Comparison of ENCODE assay signal across 11 mouse cellular contexts in genomic region chr10:77150016-77150415, GRCm38 (mm10). TPM values are rescaled to one million over a fixed set of nuclear protein-coding genes. Genes with fewer than 3 reads are reported as not detected.
DNase-seq lines count a peak whose midpoint lies in the region; ATAC-seq and TF ChIP-seq lines count a peak whose summit lies in the region.
"Had no signal": no experiment of that assay in that cellular context is flagged by ENCODE, and none has a peak within 500 bp of the region (broad histone marks: within the 10 kb centered on the region; RNA-seq: fewer than 3 reads in every experiment).

No protein-coding gene starts in this region.

- no peaks in the 10 kb centered on the region for H3K9me3 ChIP-seq in liver, postnatal 0 days (ENCODE audit: low read length)
- no peaks in the 10 kb centered on the region for H3K9me3 ChIP-seq in forebrain, embryonic 13.5 days (replicated peaks)
- H3K9me3 ChIP-seq in midbrain, embryonic 13.5 days = no peaks in the 10 kb centered on the region

- 0 out of 2 replicates have a peak, but pooled peaks cover 6% of the 10 kb centered on the region for H3K4me1 ChIP-seq in liver, postnatal 0 days (ENCODE audit: insufficient read depth)
- peaks cover 53% of the 10 kb centered on the region for H3K4me1 ChIP-seq in forebrain, embryonic 13.5 days
- H3K4me1 ChIP-seq in midbrain, embryonic 13.5 days (replicated peaks) = peaks cover 48% of the 10 kb centered on the region

- H3K36me3 ChIP-seq in liver, postnatal 0 days (replicated peaks; ENCODE audit: insufficient read depth, low read length) = no peaks in the 10 kb centered on the region
- H3K36me3 ChIP-seq in forebrain, embryonic 13.5 days (ENCODE audit: poor library complexity, severe bottlenecking) = no peaks in the 10 kb centered on the region
- no peaks in the 10 kb centered on the region for H3K36me3 ChIP-seq in midbrain, embryonic 13.5 days

- no peak for ATAC-seq in liver, postnatal 0 days
- ATAC-seq in forebrain, embryonic 13.5 days = no peak
- ATAC-seq in midbrain, embryonic 13.5 days = no peak

- 67% methylated on average over 8 of the region's 8 CpGs for WGBS in liver, postnatal 0 days (ENCODE audit: insufficient replicate concordance)
- WGBS in forebrain, embryonic 13.5 days = 37% methylated on average over 8 of the region's 8 CpGs
- WGBS in midbrain, embryonic 13.5 days = 47% methylated on average over 8 of the region's 8 CpGs

- H3K27ac ChIP-seq in liver, postnatal 0 days (ENCODE audit: low read depth) = no peak overlapping the region
- peak overlapping the region; percentile 88 for H3K27ac ChIP-seq in forebrain, embryonic 13.5 days
- H3K27ac ChIP-seq in midbrain, embryonic 13.5 days = peak overlapping the region; percentile 80

- TF ChIP-seq CTCF in liver, postnatal 0 days (IDR thresholded peaks at IDR 0.05; ENCODE audit: low read depth) = no peak

- peak; percentile 50 to 63 for DNase-seq in cerebellum, postnatal 10 days
- DNase-seq in cerebellum, postnatal 4 days (ENCODE audit: low spot score in 2 of 2) = no peak
- DNase-seq in liver = peak; percentile 38
- DNase-seq in liver, postnatal 0 days = no peak
- DNase-seq in layer of hippocampus, postnatal 14 days (ENCODE audit: low spot score in 2 of 2) = no peak
- DNase-seq in left cerebral cortex, adult 18-20 months (ENCODE audit: low spot score in 2 of 2) = no peak
- DNase-seq: layer of hippocampus, adult 9-11 months; right cerebral cortex, postnatal 25 days; thymus, postnatal 36 days had no signal

- H3K9ac ChIP-seq in liver, postnatal 0 days (replicated peaks) = no peak overlapping the region
- no peak overlapping the region for H3K9ac ChIP-seq in forebrain, embryonic 13.5 days
- H3K9ac ChIP-seq in midbrain, embryonic 13.5 days (replicated peaks) = no peak overlapping the region

- no peak overlapping the region for H3K4me2 ChIP-seq in liver, postnatal 0 days (ENCODE audit: low read depth, low read length)
- no peak overlapping the region for H3K4me2 ChIP-seq in forebrain, embryonic 13.5 days
- no peak overlapping the region; the same call in 1 of the 2 replicates for H3K4me2 ChIP-seq in midbrain, embryonic 13.5 days (replicated peaks)

- H3K4me3 ChIP-seq in liver, postnatal 0 days (ENCODE audit: low read depth, low read length) = no peak overlapping the region
- H3K4me3 ChIP-seq in forebrain, embryonic 13.5 days = no peak overlapping the region
- no peak overlapping the region for H3K4me3 ChIP-seq in midbrain, embryonic 13.5 days (replicated peaks)

- TF ChIP-seq EP300 in liver, postnatal 0 days (IDR thresholded peaks at IDR 0.05; ENCODE audit: low read depth) = no peak

- H3K27me3 ChIP-seq in liver, postnatal 0 days (ENCODE audit: insufficient read depth, low read length) = no peaks in the 10 kb centered on the region
- no peaks in the 10 kb centered on the region for H3K27me3 ChIP-seq in forebrain, embryonic 13.5 days
- no peaks in the 10 kb centered on the region for H3K27me3 ChIP-seq in midbrain, embryonic 13.5 days

RNA-seq across cellular contexts. Expression of gene Col18a1, which starts 16.3 kb away (rescaled TPM):
- polyA plus RNA-seq in liver, postnatal 0 days (2015; fragmentation: Nextera tagmentation; extraction: Ambion mirVana) = 137 and 167 TPM in 2 replicates
- 35.5 and 38.9 TPM in 2 replicates for polyA plus RNA-seq in forebrain, embryonic 13.5 days (2015; fragmentation: Nextera tagmentation; extraction: Ambion mirVana)
- 32.8 and 39.6 TPM in 2 replicates for polyA plus RNA-seq in midbrain, embryonic 13.5 days (2015; fragmentation: Nextera tagmentation; extraction: Ambion mirVana)
- 1 to 10 TPM; 7.3 to 9.8 TPM for total RNA-seq in layer of hippocampus, postnatal 14 days (2021)
- total RNA-seq in left cerebral cortex, adult 18-20 months (2021) = 1 to 10 TPM; 4.4 to 4.5 TPM

Comparison
In these comparisons a context has a peak if more than half of its experiments do, and no peak if none do; other contexts are left out.
1. DNase-seq: peak in cerebellum, postnatal 10 days (2 of 2) and liver (single experiment); none in cerebellum, postnatal 4 days (0 of 2), liver, postnatal 0 days (single experiment), layer of hippocampus, postnatal 14 days (0 of 2) and left cerebral cortex, adult 18-20 months (0 of 2).